Mouse (Mus musculus) brain, adult 10 weeks (tissue): ENCODE measurements around the gene Prss50. TPM values are rescaled to one million over a fixed set of nuclear protein-coding genes. Genes with fewer than 3 reads are reported as not detected.

ENCODE experiments used
- polyA plus RNA-seq: library from polyadenylated mRNA; stranded (reverse); fragments of 350-450 nt; fragmentation: Illumina TruSeq; extraction: RNeasy Lipid Tissue Mini Kit (QIAGEN cat#74804); gene quantifications from one replicate; pipeline ENCODE4 v1.2.3, GENCODE M21; 2015; ENCODE audit warnings: low read depth, low replicate concordance

Prss50 gene
- 0.62 TPM for polyA plus RNA-seq

DNA sequence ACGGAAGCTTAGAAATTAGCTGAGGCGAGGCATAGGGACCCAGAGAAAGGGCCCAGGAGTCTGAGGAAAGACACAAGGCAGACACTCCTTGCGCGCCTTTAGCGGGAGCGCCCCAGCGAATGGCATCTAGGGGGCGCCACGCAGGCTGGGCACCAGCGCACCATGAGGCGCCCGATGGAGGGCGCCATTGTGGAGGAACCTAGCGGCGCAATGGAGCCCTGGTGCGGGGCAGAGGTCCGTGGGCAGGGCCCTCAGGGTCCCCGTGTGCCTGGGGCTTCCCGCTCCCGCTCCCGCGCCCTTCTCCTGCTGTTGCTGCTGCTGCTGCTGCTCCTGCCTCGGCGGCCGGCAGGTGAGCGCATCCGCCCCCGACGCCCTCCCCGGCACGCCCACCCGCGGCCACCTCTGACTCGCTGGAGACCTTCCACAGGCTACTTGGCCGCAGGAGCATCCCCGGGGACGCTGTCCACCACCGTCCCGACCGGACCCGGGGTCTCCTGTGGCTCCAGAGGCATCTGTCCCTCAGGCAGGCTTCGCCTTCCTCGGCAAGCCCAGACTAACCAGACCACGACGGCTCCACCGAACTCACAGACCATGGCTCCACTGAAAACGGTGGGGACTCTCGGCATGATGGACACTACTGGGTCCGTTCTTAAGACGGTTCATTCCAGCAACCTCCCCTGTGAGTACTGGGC lies at the start of gene Prss50:
Prss50 (plus strand) TSS at position 187 of the 692 bp plus-strand sequence.

DNA sequence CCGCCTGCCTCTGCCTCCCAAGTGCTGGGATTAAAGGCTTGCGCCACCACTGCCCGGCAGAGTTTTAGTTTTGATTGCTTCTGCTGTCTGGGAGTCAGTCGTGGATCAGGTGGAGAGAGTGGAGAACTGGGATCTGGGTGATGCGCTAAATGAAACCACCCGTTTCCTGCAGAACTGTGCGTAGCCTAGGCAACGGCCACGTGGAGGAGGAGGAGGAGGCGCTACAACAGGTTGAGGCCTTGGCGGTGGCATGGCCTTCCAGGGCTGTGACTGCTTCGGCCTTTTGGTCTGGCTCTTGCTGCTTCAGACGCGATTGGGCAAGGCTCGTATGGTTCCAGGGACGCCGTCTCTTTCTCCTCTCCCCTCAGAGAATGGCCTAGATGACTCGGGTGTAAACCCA lies 44.0 kb upstream of the Prss50 start, which contains the start of gene Prss44:
Prss44 (plus strand) TSS at position 206 of the 400 bp plus-strand sequence.

DNA sequence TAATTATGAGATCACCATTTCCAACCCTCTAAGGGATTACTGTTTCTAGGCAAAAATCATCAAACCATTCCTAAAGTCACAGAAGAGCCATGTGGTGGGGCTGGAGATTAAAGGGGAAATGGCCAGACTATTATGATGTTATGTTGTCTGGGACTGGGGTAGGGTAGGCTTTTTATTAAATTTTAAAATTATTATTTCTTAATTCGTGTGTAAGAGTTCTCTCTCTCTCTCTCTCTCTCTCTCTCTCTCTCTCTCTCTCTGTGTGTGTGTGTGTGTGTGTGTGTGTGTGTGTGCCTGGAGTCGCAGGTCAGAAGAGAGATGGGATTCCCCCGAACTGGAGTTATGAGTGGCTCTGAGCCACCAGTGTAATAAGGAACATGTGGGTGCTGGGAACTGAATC lies 31.4 kb upstream of the Prss50 start, which contains the start of gene Prss43:
Prss43 (plus strand) TSS at position 301 of the 400 bp plus-strand sequence.

DNA sequence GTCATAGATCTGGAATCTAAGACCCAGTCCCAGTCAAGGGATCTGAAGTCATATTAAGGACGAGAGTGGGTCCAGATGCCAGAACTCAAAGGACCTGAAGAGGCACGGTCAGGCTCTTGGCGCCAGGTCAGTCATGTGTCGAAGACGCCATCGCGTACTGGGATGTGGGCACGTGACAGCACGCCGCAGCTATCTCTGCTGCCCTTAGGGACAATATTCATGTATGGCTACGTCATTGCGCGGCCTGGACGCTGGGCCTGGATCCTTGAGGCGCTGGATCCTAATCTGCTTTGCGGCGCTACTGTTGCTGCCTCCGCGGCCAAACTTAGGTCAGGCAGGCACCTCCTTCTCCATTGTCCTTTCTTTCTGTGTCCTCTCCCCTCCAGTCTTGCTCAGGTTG lies 23.4 kb upstream of the Prss50 start, which contains the start of gene Prss45:
Prss45 (plus strand) TSS at position 178 of the 400 bp plus-strand sequence.

DNA sequence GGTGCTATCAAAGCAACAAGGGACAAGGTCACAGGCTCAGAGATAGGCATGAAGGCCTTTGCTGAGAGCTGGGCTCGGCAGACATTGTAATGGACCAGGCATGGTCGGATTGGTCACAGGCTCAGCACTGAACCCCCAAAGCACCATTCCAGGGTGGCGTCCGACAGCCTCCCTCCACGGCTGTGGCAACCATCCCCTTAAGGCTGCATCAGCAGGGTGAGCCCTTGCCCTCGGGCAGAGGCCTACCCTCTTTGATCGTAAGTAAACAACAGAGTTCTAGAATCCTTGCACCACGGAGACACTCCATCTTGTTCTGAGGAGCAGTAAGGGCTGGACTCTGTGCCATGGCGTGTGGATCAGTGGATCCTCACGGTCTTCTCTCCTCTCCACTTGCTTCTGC lies 13.6 kb upstream of the Prss50 start, which contains the start of gene Prss46:
Prss46 (plus strand) TSS at position 301 of the 400 bp plus-strand sequence.

DNA sequence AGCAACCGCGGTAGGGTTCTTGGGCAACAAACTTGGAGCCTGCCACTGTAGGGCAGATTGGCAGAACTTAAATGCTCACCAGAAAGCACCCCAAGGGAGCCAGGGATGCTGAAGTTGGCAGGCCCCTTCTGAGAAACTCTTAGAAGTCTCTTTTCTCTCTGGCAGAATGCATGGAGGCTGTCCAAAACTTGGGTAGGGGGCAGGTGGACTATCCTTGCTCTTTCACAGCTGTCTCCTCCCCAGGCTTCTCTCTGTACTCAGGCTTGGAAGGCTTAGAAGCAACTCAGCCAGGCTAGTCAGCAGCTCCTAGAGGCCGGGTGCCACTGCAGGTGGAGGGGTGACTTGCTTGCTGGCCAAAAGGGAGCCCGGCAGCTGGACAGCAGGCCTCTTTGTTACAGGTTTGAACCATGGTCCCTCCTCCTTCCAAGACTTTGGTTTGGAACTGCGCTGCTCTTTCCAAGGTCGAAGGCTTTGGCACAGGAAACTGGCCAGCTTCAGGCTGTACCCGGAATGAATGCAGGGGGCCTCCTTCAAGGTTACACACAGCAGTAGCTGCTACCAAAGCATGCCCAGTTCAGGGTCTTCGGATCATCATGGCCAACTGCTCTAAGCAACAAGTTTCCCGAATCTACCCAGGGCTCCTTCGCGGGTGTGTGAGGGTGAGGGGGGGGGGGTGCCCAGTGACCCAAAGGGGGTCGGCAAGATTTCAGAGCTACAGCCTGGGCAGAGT lies 21.6 kb downstream of the Prss50 start, which contains the start of gene Als2cl:
Als2cl (plus strand) TSS at position 680 of the 730 bp plus-strand sequence.

DNA sequence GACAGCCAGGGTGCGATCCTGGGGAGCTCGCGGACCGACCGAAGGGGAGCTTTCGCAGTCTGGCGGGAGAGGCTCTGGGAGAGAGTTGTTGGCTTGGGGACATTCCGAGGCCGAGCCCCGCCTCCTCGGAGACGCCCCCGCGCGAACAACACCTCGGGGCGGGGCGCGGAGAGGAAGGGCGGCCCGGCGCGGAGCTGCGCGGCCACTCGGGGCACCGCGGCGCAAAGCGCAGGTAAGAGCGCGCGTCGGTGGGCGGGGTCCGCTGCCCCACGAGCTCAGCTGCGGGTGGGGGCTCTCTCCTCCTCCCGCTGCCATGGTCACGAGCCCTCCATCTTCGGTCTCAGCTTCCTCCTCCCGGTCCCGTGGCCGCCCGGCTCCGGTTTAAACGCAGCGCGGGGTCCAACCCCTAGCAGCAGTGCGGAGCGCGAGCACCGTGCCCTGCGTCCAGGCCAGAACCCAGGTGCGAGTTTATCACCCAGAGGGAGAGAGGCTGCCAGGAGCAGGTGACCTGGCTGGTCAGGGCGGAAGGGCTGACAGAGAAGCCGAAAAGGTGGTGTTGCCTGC lies 22.3 kb downstream of the Prss50 start, which contains the start of gene Tmie:
Tmie (minus strand) TSS at position 116 of the 564 bp plus-strand sequence.

Other genes starting within 250 kb of the Prss50 start
- gene Nradd, start 233.5 kb upstream of the Prss50 start, polyA plus RNA-seq = 4.7 TPM
- gene Nbeal2, start 203.8 kb upstream of the Prss50 start, polyA plus RNA-seq = 4.8 TPM
- 76.8 TPM for gene Ccdc12, start 201.5 kb upstream of the Prss50 start, polyA plus RNA-seq
- gene Myl3, start 116.1 kb upstream of the Prss50 start, polyA plus RNA-seq = not detected
- gene Pth1r, start 110.8 kb upstream of the Prss50 start, polyA plus RNA-seq = 6.1 TPM
- not detected for gene Prss42, start 59.8 kb upstream of the Prss50 start, polyA plus RNA-seq
- not detected for gene Prss44, start 44.0 kb upstream of the Prss50 start, polyA plus RNA-seq
- gene Prss43, start 31.3 kb upstream of the Prss50 start, polyA plus RNA-seq = 0.37 TPM
- 0.79 TPM for gene Prss45, start 23.4 kb upstream of the Prss50 start, polyA plus RNA-seq
- not detected for gene Prss46, start 13.5 kb upstream of the Prss50 start, polyA plus RNA-seq
- gene Als2cl, start 21.9 kb downstream of the Prss50 start, polyA plus RNA-seq = 7.3 TPM
- gene Tmie, start 22.1 kb downstream of the Prss50 start, polyA plus RNA-seq = 5.3 TPM
- not detected for gene Fam240a, start 58.9 kb downstream of the Prss50 start, polyA plus RNA-seq
- 0.98 TPM for gene Tdgf1, start 88.2 kb downstream of the Prss50 start, polyA plus RNA-seq
- 2.5 TPM for gene Lrrc2, start 93.6 kb downstream of the Prss50 start, polyA plus RNA-seq
- gene Rtp3, start 132.6 kb downstream of the Prss50 start, polyA plus RNA-seq = 0.24 TPM
- 3.2 TPM for gene Ltf, start 161.3 kb downstream of the Prss50 start, polyA plus RNA-seq
- gene Ccrl2, start 199.6 kb downstream of the Prss50 start, polyA plus RNA-seq = 2.9 TPM